Mouse (Mus musculus): ENCODE data around the gene Coq8b. TPM values are rescaled to one million over a fixed set of nuclear protein-coding genes. Genes with fewer than 3 reads are reported as not detected.

The Coq8b gene
- polyA plus RNA-seq, 1 experiment from 2014 or later: 17.7 TPM

DNA sequence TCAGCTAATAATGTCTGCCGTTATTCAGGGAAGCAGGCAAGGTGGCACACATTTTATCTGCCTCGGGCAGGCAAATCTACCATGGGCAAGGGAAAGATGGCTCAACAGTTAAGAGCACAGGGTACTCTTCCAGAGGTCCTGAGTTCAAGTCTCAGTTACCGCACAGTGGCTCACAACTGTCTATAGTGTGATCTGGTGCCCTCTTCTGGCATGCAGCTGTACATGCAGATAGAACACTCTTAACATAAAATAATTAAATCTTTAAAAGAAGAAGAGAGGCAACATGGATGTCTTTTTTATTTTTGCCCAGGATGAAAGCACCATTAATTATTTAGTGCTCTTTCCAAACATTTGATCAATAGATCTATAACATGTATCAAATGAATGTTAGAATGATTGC is 44.4 kb downstream of the Coq8b start:
- ATAC-seq (ENCODE audit: low FRiP score, low read depth): no peak
- no peaks in the 10 kb centered on the region for H3K27me3 ChIP-seq
- H3K27ac ChIP-seq: no peak overlapping the region
- peaks cover 92% of the 10 kb centered on the region for H3K36me3 ChIP-seq
- H3K4me3 ChIP-seq: no peak overlapping the region
- 94% methylated on average over 3 of the region's 3 CpGs for WGBS
- no peak overlapping the region for H3K4me2 ChIP-seq (replicated peaks)
- no peak overlapping the region for H3K9ac ChIP-seq
- H3K4me1 ChIP-seq: no peaks in the 10 kb centered on the region
- H3K9me3 ChIP-seq: no peaks in the 10 kb centered on the region

DNA sequence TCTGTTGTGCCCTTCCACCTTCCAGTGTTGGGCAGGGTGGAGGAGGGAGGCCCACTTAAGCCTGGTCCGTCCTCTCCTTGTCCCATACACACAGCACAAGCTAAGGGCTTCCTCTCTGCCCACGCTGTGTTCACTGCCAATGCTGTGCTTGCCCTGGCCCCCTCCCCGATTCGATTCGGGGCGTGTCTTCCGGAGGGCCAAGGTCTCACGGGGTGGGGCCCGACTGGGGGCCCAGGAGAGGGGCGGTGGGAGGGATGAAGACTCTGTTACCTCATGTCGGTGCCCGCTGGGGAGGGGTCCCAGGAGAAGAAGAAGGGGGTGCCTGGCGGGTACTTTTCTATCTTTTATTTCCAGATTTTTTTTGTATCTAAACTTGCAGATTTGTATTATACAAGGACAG is 48.9 kb downstream of the Coq8b start:
- H3K4me1 ChIP-seq: peaks cover 10% of the 10 kb centered on the region
- no peak overlapping the region for H3K4me3 ChIP-seq
- no peak; the same call in 1 of the 2 replicates for ATAC-seq (ENCODE audit: low FRiP score, low read depth)
- no peaks in the 10 kb centered on the region for H3K9me3 ChIP-seq
- H3K4me2 ChIP-seq (replicated peaks): no peak overlapping the region
- no peak overlapping the region for H3K9ac ChIP-seq
- no peak overlapping the region for H3K27ac ChIP-seq
- WGBS: 60% methylated on average over 13 of the region's 13 CpGs
- H3K36me3 ChIP-seq: peaks cover 59% of the 10 kb centered on the region
- peaks cover 16% of the 10 kb centered on the region for H3K27me3 ChIP-seq

DNA sequence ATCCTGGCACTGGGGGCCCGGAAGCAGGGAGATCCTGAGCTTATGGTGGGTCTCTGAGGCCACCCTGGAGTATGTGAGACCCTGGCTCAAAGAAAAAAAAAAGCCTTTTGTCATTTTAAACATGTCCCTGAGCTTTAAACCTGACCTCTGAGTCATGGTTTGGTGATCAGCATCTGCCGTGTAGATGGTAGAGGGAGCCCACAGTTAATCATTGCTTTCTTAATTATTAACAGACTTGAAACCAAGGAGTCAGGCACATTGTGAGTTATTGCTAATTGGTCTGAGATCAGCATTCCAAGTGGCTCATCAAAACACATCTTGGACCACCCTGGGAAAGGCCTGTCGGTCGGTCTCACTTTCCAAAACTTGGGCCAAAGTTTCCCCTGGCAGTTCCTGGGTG is 49.4 kb downstream of the Coq8b start:
- H3K36me3 ChIP-seq: peaks cover 54% of the 10 kb centered on the region
- no peak overlapping the region for H3K9ac ChIP-seq
- H3K9me3 ChIP-seq: no peaks in the 10 kb centered on the region
- 62% methylated on average over 4 of the region's 4 CpGs for WGBS
- no peak overlapping the region for H3K4me2 ChIP-seq (replicated peaks)
- H3K4me1 ChIP-seq: peaks cover 10% of the 10 kb centered on the region
- no peak for ATAC-seq (ENCODE audit: low FRiP score, low read depth)
- peaks cover 16% of the 10 kb centered on the region for H3K27me3 ChIP-seq
- no peak overlapping the region for H3K4me3 ChIP-seq
- H3K27ac ChIP-seq: no peak overlapping the region

DNA sequence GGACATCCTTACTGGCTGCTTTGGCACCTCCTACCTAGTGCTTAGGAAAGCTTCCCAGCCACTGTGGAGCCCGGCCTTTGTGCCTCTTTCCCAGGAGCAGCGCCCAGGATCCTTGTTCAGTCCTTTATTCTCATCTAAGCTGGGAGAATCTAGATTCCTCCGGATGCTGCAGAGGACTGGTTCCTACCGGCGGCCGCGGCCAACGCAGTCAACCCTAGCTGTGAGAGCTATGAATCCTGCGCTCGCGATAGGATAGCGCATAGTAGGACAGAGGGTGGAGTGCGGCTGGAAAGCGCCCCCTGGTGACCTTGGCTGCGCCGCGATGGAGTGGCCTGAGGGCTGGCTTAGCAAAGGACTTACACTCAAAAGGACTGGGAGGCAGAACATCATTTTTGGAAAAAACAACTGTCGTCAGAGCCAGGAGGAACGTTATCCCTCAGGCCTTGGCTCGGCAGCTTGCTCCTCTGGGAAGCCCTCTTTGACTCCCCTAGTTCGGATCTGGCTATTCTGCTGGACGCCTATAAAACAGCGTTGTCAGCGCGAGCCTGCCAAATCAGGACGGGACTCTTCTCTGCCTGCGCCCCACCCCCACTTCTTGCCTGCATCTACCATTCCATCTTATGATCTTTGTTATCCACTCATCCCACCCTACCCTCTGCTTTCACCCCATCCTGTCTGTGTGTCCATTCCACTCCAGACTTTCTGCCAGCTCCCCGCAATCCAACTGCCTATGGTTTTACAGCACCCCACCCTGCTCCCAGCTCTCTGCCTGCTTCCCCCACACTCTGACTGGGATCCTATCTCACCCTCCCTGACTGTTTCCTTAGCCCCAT is 52.3 kb downstream of the Coq8b start:
- Histone ChIP-seq H3K4me3 (peak overlapping the region; percentile 14), H3K36me3 (peaks cover 26% of the 10 kb centered on the region), H3K9ac (peak overlapping the region; percentile 39), H3K4me1 (peaks cover 10% of the 10 kb centered on the region), H3K4me2 (replicated peaks) (peak overlapping the region; percentile 45), H3K9me3 (no peaks in the 10 kb centered on the region), H3K27me3 (peaks cover 16% of the 10 kb centered on the region), H3K27ac (no peak overlapping the region)
- peak; percentile 10; the same call in 1 of the 2 replicates for ATAC-seq (ENCODE audit: low FRiP score, low read depth)
- whole genome bisulfite sequencing: under 1% methylated on average over 28 of the region's 28 CpGs

DNA sequence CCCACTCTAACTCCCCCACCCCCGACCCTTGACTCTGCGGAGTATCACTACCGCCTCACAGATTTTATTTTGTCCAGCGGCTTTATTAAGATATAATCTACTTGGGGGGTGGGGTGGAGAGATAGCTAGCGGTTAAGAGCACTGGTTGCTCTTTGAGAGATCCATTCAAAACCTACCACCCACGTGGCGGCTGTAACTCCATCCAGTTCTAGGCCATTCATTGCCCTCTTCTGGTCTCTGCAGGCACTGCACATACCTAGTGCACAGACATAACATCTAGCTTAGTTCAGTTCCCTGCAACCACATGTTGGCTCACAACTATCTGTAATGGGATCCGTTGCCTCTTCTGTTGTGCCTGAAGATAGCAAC is 52.9 kb downstream of the Coq8b start:
- Histone ChIP-seq H3K4me2 (replicated peaks) (peak overlapping the region; percentile 45), H3K9me3 (no peaks in the 10 kb centered on the region), H3K4me3 (peak overlapping the region; percentile 14), H3K4me1 (peaks cover 10% of the 10 kb centered on the region), H3K27ac (no peak overlapping the region), H3K36me3 (peaks cover 21% of the 10 kb centered on the region), H3K9ac (no peak overlapping the region), H3K27me3 (peaks cover 16% of the 10 kb centered on the region)
- 5% methylated on average over 8 of the region's 8 CpGs for WGBS
- ATAC-seq (ENCODE audit: low FRiP score, low read depth): peak; percentile 74; the same call in 1 of the 2 replicates

DNA sequence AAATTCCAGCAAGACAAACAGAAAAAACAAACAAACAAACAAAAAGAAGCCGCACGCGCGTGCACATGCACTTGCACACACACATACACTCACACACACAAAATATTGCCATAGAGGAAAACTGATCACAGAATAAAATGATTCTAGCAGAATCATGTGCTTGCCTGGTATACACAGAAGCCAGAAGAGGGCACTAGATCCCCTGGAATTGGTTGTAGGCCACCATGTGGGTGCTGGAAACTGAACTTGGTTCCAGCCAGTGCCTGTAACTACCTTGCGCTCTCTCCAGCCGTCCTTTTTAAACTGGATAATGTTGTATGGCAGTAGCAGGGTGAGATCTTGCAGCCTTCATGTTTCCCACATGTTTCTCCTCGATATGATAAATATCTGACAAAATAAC is 55.9 kb downstream of the Coq8b start:
- 90% methylated on average over 7 of the region's 7 CpGs for WGBS
- H3K4me2 ChIP-seq (replicated peaks): no peak overlapping the region
- peaks cover 16% of the 10 kb centered on the region for H3K27me3 ChIP-seq
- no peak for ATAC-seq (ENCODE audit: low FRiP score, low read depth)
- no peak overlapping the region for H3K9ac ChIP-seq
- H3K27ac ChIP-seq: no peak overlapping the region
- H3K4me3 ChIP-seq: no peak overlapping the region
- no peaks in the 10 kb centered on the region for H3K9me3 ChIP-seq
- H3K4me1 ChIP-seq: peaks cover 10% of the 10 kb centered on the region
- H3K36me3 ChIP-seq: no peaks in the 10 kb centered on the region

DNA sequence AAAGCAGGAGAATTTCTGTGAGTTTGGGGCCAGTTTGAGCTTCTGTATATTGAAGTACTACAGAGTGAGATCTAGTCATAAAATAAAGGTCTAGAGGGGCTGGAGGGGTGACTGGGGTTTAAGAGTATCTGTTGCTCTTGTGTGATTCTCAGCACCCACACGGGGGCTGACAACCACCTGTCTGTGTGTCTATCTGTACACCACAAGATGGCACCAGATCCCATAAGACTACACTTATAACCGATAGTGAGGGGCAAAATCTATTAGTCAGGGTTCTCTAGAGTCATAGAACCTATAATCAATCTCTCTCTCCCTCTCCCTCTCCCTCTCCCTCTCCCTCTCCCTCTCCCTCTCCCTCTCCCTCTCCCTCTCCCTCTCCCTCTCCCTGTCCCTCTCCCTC is 57.7 kb downstream of the Coq8b start:
- H3K4me3 ChIP-seq: no peak overlapping the region
- H3K4me1 ChIP-seq: peaks cover under 1% of the 10 kb centered on the region; the same call in 1 of the 2 replicates
- no peak overlapping the region for H3K27ac ChIP-seq
- no peak for ATAC-seq (ENCODE audit: low FRiP score, low read depth)
- no peaks in the 10 kb centered on the region for H3K36me3 ChIP-seq
- H3K27me3 ChIP-seq: 0 out of 2 replicates have a peak, but pooled peaks cover under 1% of the 10 kb centered on the region
- H3K9me3 ChIP-seq: no peaks in the 10 kb centered on the region
- 69% methylated on average over 2 of the region's 2 CpGs for WGBS
- no peak overlapping the region for H3K9ac ChIP-seq
- H3K4me2 ChIP-seq (replicated peaks): no peak overlapping the region

DNA sequence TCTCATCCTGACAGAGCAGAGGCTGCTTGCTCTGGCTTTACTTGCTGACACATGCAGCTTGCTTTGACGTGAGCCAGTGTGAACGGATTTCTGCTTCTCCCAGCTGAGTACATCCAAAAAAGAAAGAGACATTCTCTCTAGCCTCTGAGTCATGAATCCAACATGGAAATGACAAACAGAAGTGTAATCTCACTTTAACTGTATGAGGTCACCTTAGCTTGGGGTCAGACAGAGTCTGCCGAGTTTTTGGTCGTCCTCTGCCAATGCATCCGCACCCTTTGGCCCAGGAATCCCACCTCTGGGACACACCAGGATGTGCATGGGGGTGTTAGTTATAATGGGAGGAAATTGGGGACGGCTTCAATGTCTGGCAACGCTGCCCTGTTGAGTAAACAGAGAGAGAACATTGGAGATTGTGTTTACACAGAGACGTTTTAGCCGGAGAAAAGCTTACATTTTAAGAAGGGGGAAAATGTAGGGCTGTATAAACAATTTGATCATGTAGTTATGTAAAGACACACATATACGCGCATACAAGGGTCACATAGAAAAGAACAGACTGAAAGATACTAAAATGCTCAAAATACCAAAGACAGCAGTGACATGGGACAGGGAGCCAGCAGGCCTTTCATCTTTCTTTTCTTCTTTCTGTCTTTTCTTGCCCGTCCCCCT is 59.1 kb downstream of the Coq8b start:
- Histone ChIP-seq H3K9me3 (no peaks in the 10 kb centered on the region), H3K27me3 (no peaks in the 10 kb centered on the region), H3K4me2 (replicated peaks) (no peak overlapping the region), H3K27ac (no peak overlapping the region), H3K9ac (no peak overlapping the region; the same call in 1 of the 2 replicates), H3K4me3 (no peak overlapping the region), H3K4me1 (no peaks in the 10 kb centered on the region), H3K36me3 (no peaks in the 10 kb centered on the region)
- 59% methylated on average over 12 of the region's 12 CpGs for WGBS
- no peak for ATAC-seq (ENCODE audit: low FRiP score, low read depth)

DNA sequence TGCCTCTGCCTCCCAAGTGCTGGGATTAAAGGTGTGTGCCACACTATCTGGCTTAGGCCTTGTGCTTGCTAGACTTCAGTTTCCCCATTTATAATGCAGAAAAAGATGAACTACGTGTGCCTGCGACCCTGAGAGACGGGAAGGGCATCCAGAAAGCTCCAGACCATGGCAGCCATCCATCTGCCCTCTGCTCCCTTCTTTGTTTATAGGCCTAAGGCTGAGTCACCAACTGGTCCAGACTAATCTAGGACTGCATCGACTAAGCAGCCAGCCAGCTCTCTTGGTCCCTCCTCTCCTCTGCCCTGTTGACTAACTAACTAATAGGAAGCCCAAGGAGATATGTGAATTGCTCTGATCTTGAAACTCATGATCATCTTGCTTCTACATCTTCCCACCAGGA is 63.1 kb downstream of the Coq8b start:
- no peaks in the 10 kb centered on the region; the same call in 1 of the 2 replicates for H3K9me3 ChIP-seq
- H3K27ac ChIP-seq: no peak overlapping the region
- no peak overlapping the region for H3K4me2 ChIP-seq (replicated peaks)
- no peaks in the 10 kb centered on the region for H3K36me3 ChIP-seq
- no peak overlapping the region for H3K9ac ChIP-seq
- H3K4me3 ChIP-seq: no peak overlapping the region
- no peaks in the 10 kb centered on the region for H3K4me1 ChIP-seq
- WGBS: 89% methylated on average over 4 of the region's 4 CpGs
- no peak for ATAC-seq (ENCODE audit: low FRiP score, low read depth)
- no peaks in the 10 kb centered on the region for H3K27me3 ChIP-seq

DNA sequence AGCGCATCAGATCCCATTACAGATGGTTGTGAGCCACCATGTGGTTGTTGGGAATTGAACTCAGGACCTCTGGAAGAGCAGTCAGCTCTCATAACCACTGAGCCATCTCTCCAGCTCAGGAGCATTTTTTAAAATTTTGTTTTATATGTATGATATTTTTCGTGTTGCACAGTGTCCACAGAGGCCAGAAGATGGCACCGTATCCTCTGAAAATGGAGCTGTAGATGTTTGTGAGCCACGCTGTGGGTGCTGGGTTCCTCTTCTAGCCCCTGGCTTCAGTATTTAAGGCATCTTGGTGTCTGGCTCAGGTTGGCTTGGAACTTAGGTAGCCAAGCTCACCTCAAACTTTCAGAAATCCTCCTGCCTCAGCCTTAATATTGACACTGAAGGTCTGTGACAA is 63.7 kb downstream of the Coq8b start:
- WGBS: 90% methylated on average over 4 of the region's 4 CpGs
- Histone ChIP-seq H3K4me3 (no peak overlapping the region), H3K27ac (no peak overlapping the region), H3K4me1 (no peaks in the 10 kb centered on the region), H3K9me3 (no peaks in the 10 kb centered on the region; the same call in 1 of the 2 replicates), H3K36me3 (no peaks in the 10 kb centered on the region), H3K9ac (no peak overlapping the region), H3K4me2 (replicated peaks) (no peak overlapping the region), H3K27me3 (no peaks in the 10 kb centered on the region)
- no peak for ATAC-seq (ENCODE audit: low FRiP score, low read depth)

DNA sequence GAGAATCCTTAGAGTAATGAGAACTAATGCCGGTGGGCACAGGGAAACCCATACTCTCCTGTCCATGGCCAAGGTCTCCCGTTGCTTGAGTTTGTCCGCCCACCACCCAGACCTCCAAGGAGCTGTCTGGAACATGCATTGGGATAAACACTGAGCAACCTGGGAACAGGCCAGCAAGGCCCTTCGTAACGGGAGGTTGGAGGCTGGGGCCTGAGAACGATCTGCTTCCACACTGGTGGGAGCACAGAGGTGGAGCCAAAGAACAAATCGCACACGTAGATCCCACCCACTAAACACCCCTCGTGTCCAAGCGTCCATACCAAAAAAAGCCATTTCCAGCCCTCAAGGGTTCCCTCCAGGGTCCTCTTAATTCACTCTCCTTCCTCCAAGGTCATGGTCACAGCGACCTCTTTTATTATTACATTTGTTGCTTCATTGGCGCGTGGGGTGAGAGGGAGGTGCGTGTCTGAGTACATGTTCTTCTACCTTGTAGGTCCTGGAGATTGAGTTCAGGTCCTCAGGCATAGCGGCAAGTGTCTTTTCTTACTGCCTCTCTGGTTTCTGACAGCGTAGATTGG is 65.3 kb downstream of the Coq8b start:
- ATAC-seq (ENCODE audit: low FRiP score, low read depth): no peak
- Histone ChIP-seq H3K27me3 (no peaks in the 10 kb centered on the region), H3K9ac (no peak overlapping the region), H3K36me3 (no peaks in the 10 kb centered on the region), H3K4me3 (no peak overlapping the region), H3K9me3 (no peaks in the 10 kb centered on the region; the same call in 1 of the 2 replicates), H3K27ac (no peak overlapping the region), H3K4me1 (no peaks in the 10 kb centered on the region), H3K4me2 (replicated peaks) (no peak overlapping the region)
- WGBS: 79% methylated on average over 16 of the region's 16 CpGs

DNA sequence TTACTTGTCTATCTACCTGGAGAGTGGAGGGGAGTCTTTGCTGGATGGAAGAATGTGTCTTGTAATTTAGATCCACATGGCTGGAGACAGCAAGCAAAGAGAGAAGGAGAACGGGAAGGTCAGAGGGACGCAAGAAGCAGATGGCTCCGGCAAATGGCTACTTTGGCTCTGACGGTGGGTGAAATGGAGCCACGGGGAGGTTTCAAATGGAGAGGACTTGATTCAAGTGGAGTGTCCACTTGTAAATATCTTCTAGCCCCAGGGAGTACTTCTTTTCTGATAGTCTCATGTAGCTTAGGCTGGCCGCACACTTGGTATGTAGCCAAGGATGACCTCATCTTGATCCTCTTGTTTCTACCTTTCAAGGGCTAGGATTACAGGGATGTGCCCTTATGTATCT is 66.0 kb downstream of the Coq8b start:
- no peak for ATAC-seq (ENCODE audit: low FRiP score, low read depth)
- Histone ChIP-seq H3K4me2 (replicated peaks) (no peak overlapping the region), H3K9ac (no peak overlapping the region), H3K9me3 (no peaks in the 10 kb centered on the region; the same call in 1 of the 2 replicates), H3K4me3 (no peak overlapping the region), H3K27me3 (no peaks in the 10 kb centered on the region), H3K4me1 (no peaks in the 10 kb centered on the region), H3K36me3 (no peaks in the 10 kb centered on the region), H3K27ac (no peak overlapping the region)
- WGBS: 87% methylated on average over 6 of the region's 6 CpGs
